Mouse (Mus musculus) cerebellum, adult 2 months (tissue): Measurements from ENCODE around the gene Zfp672.

Experiments
- CTCF ChIP-seq: fragments of 200-500 bp; IDR thresholded peaks from 2 replicates; pipeline ENCODE4 v1.5.1; 2011; ENCODE audit warnings: low read depth, mild to moderate bottlenecking, control low read depth, low read length, moderate library complexity, borderline replicate concordance; ENCODE audit not compliant: insufficient read depth
- POLR2A ChIP-seq: fragments of 200-500 bp; IDR thresholded peaks from 2 replicates; pipeline ENCODE4 v1.6.1; 2011; ENCODE audit warnings: low read length, control low read depth, borderline replicate concordance; ENCODE audit not compliant: insufficient read depth

DNA sequence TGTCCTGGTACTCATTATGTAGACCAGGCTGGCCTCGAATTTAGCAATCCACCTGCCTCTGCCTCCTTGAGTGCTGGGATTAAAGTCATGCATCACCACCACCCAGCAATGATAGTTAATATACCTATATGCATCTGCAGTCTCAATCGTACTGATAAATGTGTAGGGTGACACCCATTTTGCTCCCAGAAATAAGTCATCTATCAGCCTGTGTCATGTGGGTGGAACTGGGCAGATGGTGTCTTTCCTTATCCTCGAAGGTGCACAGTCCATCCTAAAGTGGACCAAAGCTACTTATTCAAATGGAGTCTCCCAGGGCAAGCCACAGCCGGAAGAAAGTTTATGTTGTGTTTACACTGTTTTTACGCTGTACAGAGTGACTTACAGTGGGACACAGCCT is 21.0 kb upstream of the Zfp672 start:
- TF ChIP-seq POLR2A (no peak), CTCF (no peak)
